Mouse (Mus musculus) urinary bladder, postnatal 36 days (tissue): ENCODE results near the gene Fgfr3.

Experiments
- DNase-seq, 2 experiments: peaks; one replicate each; pipeline ENCODE4 v3.0.0; 2022; ENCODE audit warnings: low spot score in 2 of 2, mixed read lengths in 1 of 2

Gene Fgfr3

DNA sequence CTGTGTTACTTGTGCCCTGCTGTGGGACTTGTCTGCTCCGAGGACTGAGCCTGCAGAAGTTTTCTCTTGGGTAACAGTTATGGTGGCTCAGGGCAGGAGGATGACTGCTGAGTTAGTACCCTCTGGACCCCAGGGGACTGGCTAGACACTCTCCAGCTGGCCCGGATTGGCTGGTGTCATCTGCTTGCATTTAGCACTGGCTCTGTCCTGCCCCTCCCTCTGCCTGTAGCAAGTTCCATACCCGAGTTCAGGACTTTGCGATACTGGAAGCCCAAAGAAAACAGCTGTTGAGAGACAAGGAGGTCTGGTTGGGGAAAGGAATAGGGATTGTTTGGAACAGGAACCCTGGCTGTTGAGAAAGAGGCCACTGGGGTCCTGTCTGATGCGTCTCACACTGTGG lies 9.0 kb downstream of the Fgfr3 start:
- no peak for DNase-seq

GRCm38 (mm10) chr5:33731051-33731450 lies 9.6 kb downstream of the Fgfr3 start:
- DNase-seq = no peak

DNA sequence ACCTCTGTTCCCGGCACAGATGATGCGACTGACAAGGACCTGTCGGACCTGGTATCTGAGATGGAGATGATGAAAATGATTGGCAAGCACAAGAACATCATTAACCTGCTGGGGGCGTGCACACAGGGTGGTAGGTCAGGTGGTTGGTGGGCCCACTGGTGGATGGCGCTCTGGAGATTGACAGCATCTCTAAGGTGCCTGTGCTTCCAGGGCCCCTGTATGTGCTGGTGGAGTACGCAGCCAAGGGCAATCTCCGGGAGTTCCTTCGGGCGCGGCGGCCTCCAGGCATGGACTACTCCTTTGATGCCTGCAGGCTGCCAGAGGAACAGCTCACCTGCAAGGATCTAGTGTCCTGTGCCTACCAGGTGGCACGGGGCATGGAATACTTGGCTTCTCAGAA lies 12.4 kb downstream of the Fgfr3 start:
- DNase-seq = no peak

DNA sequence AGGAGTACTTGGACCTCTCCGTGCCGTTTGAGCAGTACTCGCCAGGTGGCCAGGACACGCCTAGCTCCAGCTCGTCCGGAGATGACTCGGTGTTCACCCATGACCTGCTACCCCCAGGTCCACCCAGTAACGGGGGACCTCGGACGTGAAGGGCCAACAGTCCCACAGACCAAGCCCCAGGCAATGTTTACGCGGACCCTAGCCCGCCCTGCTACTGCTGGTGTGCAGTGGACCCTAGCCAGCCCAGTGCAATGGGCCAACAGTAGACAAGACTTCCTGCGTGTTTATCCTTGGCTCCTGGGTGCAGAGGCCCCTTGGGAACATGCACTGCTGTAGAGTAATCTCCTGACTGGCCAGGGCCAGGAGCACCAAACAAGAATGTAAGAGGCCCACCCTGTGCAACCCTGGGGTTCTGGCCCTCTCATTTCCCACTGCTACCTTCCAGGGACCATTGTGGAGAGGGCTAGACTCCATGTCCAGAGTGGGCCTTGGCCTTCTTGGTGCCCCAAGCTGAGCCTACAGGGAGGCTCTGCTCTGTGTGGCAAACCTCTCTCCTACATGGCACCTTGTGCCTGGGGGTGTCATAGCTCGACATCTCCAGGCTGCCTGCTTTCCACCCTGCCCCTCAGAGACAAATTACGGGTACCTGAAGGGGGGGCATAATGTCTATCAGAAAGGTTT lies 14.1 kb downstream of the Fgfr3 start:
- no peak for DNase-seq

GRCm38 (mm10) chr5:33736230-33736629 lies 14.8 kb downstream of the Fgfr3 start:
- no peak for DNase-seq

DNA sequence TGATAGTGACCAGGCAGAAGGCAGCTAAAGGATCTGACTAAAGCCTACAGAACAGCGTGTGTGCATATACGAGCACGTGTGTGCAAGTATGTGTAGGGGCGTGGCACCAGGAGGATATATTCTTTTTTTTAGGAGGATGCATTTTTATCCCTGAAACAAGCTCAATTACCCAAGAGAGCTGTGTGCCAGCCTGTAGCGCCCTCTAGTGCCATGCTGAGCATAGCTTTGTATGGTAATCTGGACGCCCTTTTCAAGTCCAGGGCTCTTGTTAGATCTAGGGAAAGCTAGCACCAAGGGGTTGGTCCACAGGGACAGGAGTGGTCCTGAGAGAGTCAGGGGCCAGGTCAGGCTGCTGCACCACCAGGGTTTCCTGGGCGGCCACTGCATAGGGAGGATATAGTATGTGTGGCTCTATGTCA lies 16.4 kb downstream of the Fgfr3 start:
- DNase-seq = peak; percentile 69 to 72

- no peak for DNase-seq
Measured at GRCm38 (mm10) chr5:33738341-33738740, 16.9 kb downstream of the Fgfr3 start.

DNA sequence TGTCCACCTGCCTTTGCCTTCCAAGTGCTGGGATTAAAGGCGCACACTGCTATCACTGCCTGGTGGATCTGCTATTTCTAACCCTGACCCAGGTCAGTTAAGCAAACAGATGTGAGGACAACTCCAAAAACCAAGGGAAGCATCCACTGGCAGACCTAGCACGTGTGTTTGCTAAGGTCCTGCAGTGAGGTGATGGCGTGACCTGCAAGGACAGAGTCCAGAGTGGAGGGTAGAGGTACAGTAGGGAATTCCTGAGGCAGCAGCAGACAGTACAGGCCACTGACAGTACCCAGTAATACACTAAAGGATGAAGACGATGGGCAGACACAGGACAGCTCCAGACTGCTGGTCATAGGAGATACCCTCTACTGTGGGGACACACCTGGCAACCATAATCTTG lies 19.1 kb downstream of the Fgfr3 start:
- no peak for DNase-seq

DNA sequence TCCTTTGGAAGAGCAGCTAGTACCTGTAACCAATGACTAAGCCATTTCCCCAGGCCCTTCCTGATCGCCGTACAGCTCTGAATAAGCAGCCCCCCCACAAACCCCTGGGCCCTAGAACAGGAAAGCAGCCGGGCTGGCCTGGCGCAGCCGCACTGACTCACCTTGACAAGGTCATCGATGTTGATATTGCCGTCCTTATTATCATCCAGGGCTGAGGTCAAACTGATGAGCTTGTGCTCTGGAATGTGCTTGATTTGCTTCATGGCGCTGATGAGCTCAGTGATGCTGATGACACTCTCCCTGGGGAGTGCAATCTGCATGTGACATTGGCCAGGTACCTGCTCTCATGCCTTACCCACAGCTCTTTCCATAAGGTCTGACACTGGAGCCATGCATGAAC lies 22.0 kb downstream of the Fgfr3 start:
- no peak for DNase-seq

GRCm38 (mm10) chr5:33777195-33777594 lies 55.7 kb downstream of the Fgfr3 start:
- no peak for DNase-seq

GRCm38 (mm10) chr5:33781964-33782344 lies 60.5 kb downstream of the Fgfr3 start:
- DNase-seq = no peak

GRCm38 (mm10) chr5:33782345-33782998 lies 61.0 kb downstream of the Fgfr3 start, which contains the start of gene Letm1:
Letm1 (minus strand) TSS chr5:33782817.
- DNase-seq = peak; percentile 86 to 94

- no peak for DNase-seq
Measured at GRCm38 (mm10) chr5:33782999-33783390, 61.5 kb downstream of the Fgfr3 start.
